Mouse (Mus musculus) cortical plate, adult 2 months (tissue): ENCODE measurements around the gene Txnip.

ENCODE experiments used
- CTCF ChIP-seq: fragments of 200-500 bp; IDR thresholded peaks from 2 replicates; pipeline ENCODE4 v1.5.1; 2011; ENCODE audit warnings: mild to moderate bottlenecking, control low read depth, low read length; ENCODE audit not compliant: insufficient read depth; ENCODE audit errors: extremely low read depth
- POLR2A ChIP-seq: fragments of 200-500 bp; IDR thresholded peaks from 2 replicates; pipeline ENCODE4 v1.6.1; 2011; ENCODE audit warnings: mild to moderate bottlenecking, low read length, control low read depth; ENCODE audit not compliant: insufficient read depth; ENCODE audit errors: extremely low read depth

DNA sequence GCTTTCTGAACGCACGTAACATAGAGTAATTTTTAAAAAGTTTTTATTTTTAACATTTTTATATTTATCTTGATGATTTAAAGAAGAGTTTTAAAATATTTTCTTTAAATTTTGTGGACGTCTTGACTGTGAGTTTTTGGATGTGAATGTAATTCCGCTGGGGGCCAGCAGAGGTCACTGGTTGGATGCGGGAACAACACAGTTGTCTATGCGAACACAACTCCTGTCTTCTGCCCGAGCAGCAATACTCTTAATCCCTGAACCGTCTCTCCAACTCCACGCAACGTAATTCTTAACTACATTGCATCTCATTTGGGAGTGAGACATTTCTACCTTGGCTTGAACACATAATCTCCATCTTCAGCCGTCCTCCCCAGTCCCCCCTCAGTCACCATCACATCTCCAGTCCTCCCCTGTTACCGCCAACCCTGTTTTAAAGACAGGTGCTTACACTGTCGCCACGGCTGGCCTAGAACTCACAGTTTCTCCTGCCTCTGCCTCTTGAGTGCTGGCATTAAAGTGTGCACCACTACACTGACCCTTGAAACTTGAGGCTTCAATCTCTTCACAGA is 10.3 kb upstream of the Txnip start:
- TF ChIP-seq POLR2A (no peak), CTCF (peak; percentile 80)
